Mouse (Mus musculus) limb, embryonic 12.5 days (tissue): Measurements from ENCODE around the gene Inca1. TPM values are rescaled to one million over a fixed set of nuclear protein-coding genes. Genes with fewer than 3 reads are reported as not detected.

Source experiments
- ATAC-seq: fragments of 200-750 bp; cut with Nextera tagmentation; 2 replicates; pipeline ENCODE4 v1.8.0; 2017; ENCODE audit warnings: low read depth, moderate TSS enrichment; ENCODE audit not compliant: insufficient number of reproducible peaks, insufficient read depth, low FRiP score, low TSS enrichment
- H3K27ac ChIP-seq: fragments of 300-500 bp; sonication (generic); 2 replicates; pipeline ENCODE4 v1.5.1; 2016; ENCODE audit warnings: mild to moderate bottlenecking, moderate library complexity
- H3K27me3 ChIP-seq: fragments of 300-500 bp; sonication (generic); 2 replicates; pipeline ENCODE4 v1.6.1; 2016; ENCODE audit warnings: mild to moderate bottlenecking, moderate library complexity
- H3K36me3 ChIP-seq: fragments of 300-500 bp; sonication (generic); 2 replicates; pipeline ENCODE4 v1.6.1; 2016; ENCODE audit warnings: mild to moderate bottlenecking, moderate library complexity
- H3K4me1 ChIP-seq: fragments of 300-500 bp; sonication (generic); replicated peaks from 2 replicates; pipeline ENCODE4 v1.6.1; 2016
- H3K4me2 ChIP-seq: fragments of 300-500 bp; sonication (generic); 2 replicates; pipeline ENCODE4 v1.6.1; 2016; ENCODE audit warnings: mild to moderate bottlenecking, moderate library complexity
- H3K4me3 ChIP-seq: fragments of 300-500 bp; sonication (generic); replicated peaks from 2 replicates; pipeline ENCODE4 v1.5.1; 2016; ENCODE audit warnings: mild to moderate bottlenecking
- H3K9ac ChIP-seq: fragments of 300-500 bp; sonication (generic); replicated peaks from 2 replicates; pipeline ENCODE4 v1.6.1; 2016; ENCODE audit warnings: mild to moderate bottlenecking, moderate library complexity
- H3K9me3 ChIP-seq: fragments of 300-500 bp; sonication (generic); 2 replicates; pipeline ENCODE4 v1.6.1; 2016; ENCODE audit warnings: mild to moderate bottlenecking, moderate library complexity
- WGBS: fragments of 180-500 bp; shearing (Covaris S2); methylation state at CpG from one replicate; pipeline ENCODE4 v1.1.7; 2016; 5-methylcytosine and 5-hydroxymethylcytosine counted together
- polyA plus RNA-seq: library from polyadenylated mRNA; unstranded; fragments of >200 nt; fragmentation: Nextera tagmentation; extraction: Ambion mirVana; gene quantifications from 2 replicates; pipeline ENCODE4 v1.2.1, GENCODE M21; 2016

The Inca1 gene
- 1.0 and 1.4 TPM in 2 replicates for polyA plus RNA-seq

DNA sequence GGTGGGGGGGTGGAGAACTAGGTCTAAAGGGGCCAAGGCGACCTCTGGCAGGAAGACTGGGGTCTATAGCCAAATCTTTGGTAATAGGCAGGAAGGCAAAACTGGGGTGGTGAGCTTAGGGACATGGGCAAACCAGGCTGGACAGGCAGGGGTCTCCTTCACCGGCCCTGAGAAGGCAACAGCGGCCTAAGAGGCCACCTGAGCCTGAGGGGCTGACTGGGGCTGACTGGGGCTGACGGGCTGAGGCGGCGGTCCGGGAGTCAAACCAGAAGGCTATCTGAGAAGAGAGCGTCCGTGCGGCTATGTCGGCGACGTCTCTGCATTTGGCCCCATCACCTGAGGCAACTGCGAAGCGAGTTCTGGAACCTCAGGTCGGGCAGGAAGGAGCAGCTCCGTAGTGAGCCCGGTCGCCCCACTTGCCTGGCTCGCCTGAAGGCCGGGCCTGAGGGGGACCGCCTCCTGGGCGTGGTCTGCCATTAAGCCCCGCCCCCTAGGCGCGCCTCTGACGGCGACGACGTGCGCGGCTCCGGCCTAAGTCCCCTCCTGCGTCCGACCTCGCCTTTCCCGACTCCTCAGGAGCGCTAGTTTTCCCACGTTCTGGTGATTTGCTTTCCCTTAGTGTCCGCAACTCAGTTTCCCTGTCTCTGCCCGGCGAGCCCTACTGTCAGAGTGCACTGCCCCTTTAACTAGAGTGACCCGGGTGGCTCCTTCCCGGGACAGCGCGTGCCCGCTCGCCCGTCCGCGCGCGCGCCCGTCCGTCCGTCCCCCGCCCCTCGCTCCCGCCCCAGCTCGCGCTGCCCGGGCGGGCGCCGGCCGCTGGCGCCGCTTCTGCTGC is at the start of gene Inca1, which contains the start of gene Kif1c:
TSS of gene Inca1 (minus strand) at position 434 of the 835 bp plus-strand sequence.
TSS of gene Kif1c (plus strand) at position 827 of the 835 bp plus-strand sequence.
- H3K27ac ChIP-seq, result peak within 1 kb of the TSS; percentile 94
- no peaks in the 10 kb centered on the region for H3K9me3 ChIP-seq
- H3K4me1 ChIP-seq, result peaks cover 24% of the 10 kb centered on the region
- peak within 1 kb of the TSS; percentile 94 for H3K9ac ChIP-seq
- peaks cover 25% of the 10 kb centered on the region for H3K36me3 ChIP-seq
- H3K4me2 ChIP-seq, result peak within 1 kb of the TSS; percentile 88
- ATAC-seq, result peak; percentile 92
- H3K27me3 ChIP-seq, result no peaks in the 10 kb centered on the region
- H3K4me3 ChIP-seq, result peak within 1 kb of the TSS; percentile 93
- 1% methylated on average over 66 of the region's 69 CpGs for WGBS

DNA sequence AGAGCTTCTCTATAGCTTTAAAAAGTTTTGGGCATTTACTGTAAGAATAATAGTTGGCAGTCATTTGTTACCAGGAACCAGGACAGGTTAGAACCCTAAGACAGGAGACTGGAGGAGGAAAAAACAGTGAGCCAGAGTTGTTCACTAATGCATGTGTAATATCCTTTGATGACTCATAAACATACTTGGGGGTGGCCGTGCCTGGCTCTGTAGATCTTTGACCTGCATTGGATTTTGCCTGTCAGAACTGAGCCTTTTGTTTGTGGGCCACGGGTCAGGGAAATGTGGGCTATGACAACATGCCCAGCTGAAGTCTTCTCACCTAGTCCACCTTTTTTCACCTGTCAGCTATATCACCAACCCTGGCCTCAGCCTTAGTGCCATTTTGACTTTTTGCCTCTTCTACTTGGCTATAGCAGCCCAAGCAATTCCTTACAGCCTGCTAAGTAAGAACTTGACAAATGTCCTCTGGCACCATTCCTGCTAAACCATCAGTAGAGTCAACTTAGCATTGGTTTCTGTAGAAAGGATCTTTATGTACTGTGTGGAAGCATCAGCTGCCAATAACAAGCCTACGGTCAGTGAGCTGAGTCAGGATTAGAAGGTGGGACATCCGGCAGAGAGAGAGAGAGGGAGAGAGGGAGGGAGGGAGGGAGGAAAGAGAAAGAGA is 48.1 kb upstream of the Inca1 start:
- no peak overlapping the region for H3K9ac ChIP-seq
- no peak overlapping the region for H3K4me2 ChIP-seq
- no peaks in the 10 kb centered on the region for H3K27me3 ChIP-seq
- no peaks in the 10 kb centered on the region for H3K36me3 ChIP-seq
- H3K4me1 ChIP-seq, result no peaks in the 10 kb centered on the region
- no peak for ATAC-seq
- H3K27ac ChIP-seq, result no peak overlapping the region
- H3K9me3 ChIP-seq, result peaks cover 6% of the 10 kb centered on the region; the same call in 1 of the 2 replicates
- H3K4me3 ChIP-seq, result no peak overlapping the region
- WGBS, result 91% methylated on average over 4 of the region's 4 CpGs

GRCm38 (mm10) chr11:70745636-70746035 is 45.7 kb upstream of the Inca1 start:
- no peak overlapping the region for H3K4me2 ChIP-seq
- no peak for ATAC-seq

GRCm38 (mm10) chr11:70742581-70743459 is 42.9 kb upstream of the Inca1 start:
- Histone ChIP-seq H3K9ac (no peak overlapping the region), H3K27me3 (no peaks in the 10 kb centered on the region), H3K27ac (no peak overlapping the region), H3K4me3 (no peak overlapping the region), H3K4me2 (no peak overlapping the region), H3K36me3 (no peaks in the 10 kb centered on the region), H3K4me1 (no peaks in the 10 kb centered on the region), H3K9me3 (no peaks in the 10 kb centered on the region)
- 83% methylated on average over 12 of the region's 12 CpGs for WGBS
- no peak for ATAC-seq

More at GRCm38 (mm10) chr11:70745636-70746035, 45.7 kb upstream of the Inca1 start:
- Histone ChIP-seq H3K9ac (no peak overlapping the region), H3K4me1 (no peaks in the 10 kb centered on the region), H3K27me3 (no peaks in the 10 kb centered on the region), H3K36me3 (no peaks in the 10 kb centered on the region), H3K9me3 (peaks cover 6% of the 10 kb centered on the region; the same call in 1 of the 2 replicates), H3K4me3 (no peak overlapping the region), H3K27ac (no peak overlapping the region)
- WGBS, result 80% methylated on average over 7 of the region's 7 CpGs

- WGBS, result 89% methylated on average over 7 of the region's 7 CpGs
- Histone ChIP-seq H3K9me3 (no peaks in the 10 kb centered on the region), H3K27me3 (no peaks in the 10 kb centered on the region), H3K4me2 (no peak overlapping the region), H3K4me3 (no peak overlapping the region), H3K36me3 (no peaks in the 10 kb centered on the region), H3K27ac (no peak overlapping the region), H3K4me1 (no peaks in the 10 kb centered on the region), H3K9ac (no peak overlapping the region)
- no peak for ATAC-seq
These were observed 42.2 kb upstream of the Inca1 start for GRCm38 (mm10) chr11:70742117-70742516.

DNA sequence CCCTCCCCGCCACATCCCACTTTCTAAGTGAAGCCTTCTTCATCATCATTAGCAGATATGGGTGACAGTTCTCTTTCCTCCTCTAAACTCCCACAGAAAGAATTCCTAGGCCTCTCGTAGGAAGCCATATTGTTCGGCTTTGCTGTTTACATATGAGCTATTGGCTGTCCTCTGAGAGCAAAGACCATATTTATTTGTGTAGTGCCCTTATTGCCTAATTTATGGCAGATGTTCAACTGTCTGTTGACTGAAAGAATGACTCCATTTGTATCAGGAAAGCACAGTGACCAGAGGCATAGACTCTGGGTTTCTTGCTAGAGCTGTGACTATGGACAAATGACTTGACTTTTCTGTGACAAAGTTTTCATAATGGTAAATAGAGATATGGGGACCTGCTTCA is 41.6 kb upstream of the Inca1 start:
- WGBS, result 90% methylated on average over 3 of the region's 3 CpGs
- no peak for ATAC-seq
- no peaks in the 10 kb centered on the region for H3K27me3 ChIP-seq
- no peak overlapping the region for H3K4me2 ChIP-seq
- H3K9ac ChIP-seq, result no peak overlapping the region
- H3K4me1 ChIP-seq, result no peaks in the 10 kb centered on the region
- no peak overlapping the region for H3K4me3 ChIP-seq
- no peaks in the 10 kb centered on the region for H3K36me3 ChIP-seq
- H3K27ac ChIP-seq, result no peak overlapping the region
- no peaks in the 10 kb centered on the region for H3K9me3 ChIP-seq

- H3K4me3 ChIP-seq, result no peak overlapping the region
- no peaks in the 10 kb centered on the region for H3K9me3 ChIP-seq
- H3K27me3 ChIP-seq, result no peaks in the 10 kb centered on the region
- H3K36me3 ChIP-seq, result no peaks in the 10 kb centered on the region
- H3K9ac ChIP-seq, result no peak overlapping the region
- H3K4me1 ChIP-seq, result peaks cover 5% of the 10 kb centered on the region; the same call in 1 of the 2 replicates
- H3K4me2 ChIP-seq, result no peak overlapping the region
- WGBS, result 72% methylated on average over 5 of the region's 5 CpGs
- no peak overlapping the region for H3K27ac ChIP-seq
- no peak for ATAC-seq
These were observed 37.8 kb upstream of the Inca1 start for GRCm38 (mm10) chr11:70737749-70738148.

- Histone ChIP-seq H3K4me1 (peaks cover 5% of the 10 kb centered on the region; the same call in 1 of the 2 replicates), H3K27me3 (no peaks in the 10 kb centered on the region), H3K9ac (no peak overlapping the region), H3K4me2 (no peak overlapping the region), H3K9me3 (no peaks in the 10 kb centered on the region), H3K36me3 (peaks cover 13% of the 10 kb centered on the region), H3K27ac (0 out of 2 replicates have a peak overlapping the region, but pooled peaks have one; percentile 12), H3K4me3 (no peak overlapping the region)
- ATAC-seq, result no peak
- WGBS, result 27% methylated on average over 5 of the region's 5 CpGs
These were observed 33.3 kb upstream of the Inca1 start for GRCm38 (mm10) chr11:70733256-70733655.

DNA sequence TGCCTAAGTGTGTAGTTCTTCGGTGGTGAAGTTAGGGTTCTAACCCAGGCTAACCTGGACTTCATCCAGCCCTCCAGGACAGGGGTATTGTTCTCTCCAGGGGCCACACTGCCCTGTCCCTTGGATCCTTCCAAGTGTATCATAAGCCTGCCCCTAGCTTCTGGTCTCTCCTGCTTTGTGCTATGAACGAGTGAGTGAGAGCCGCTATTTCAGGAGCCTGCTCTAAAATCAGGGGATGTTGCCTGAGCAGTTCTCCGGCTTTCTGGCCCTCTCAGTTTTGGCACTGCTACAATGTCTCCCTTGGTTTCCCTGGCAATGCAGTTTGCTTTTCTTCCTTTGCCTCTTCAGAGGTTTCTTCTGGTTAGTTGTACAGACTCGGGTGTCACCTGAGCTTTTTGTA is 31.2 kb upstream of the Inca1 start:
- no peak overlapping the region for H3K4me2 ChIP-seq
- H3K9ac ChIP-seq, result no peak overlapping the region
- no peak overlapping the region for H3K4me3 ChIP-seq
- peaks cover 33% of the 10 kb centered on the region for H3K36me3 ChIP-seq
- no peak for ATAC-seq
- no peak overlapping the region for H3K27ac ChIP-seq
- peaks cover 5% of the 10 kb centered on the region; the same call in 1 of the 2 replicates for H3K4me1 ChIP-seq
- H3K9me3 ChIP-seq, result no peaks in the 10 kb centered on the region
- H3K27me3 ChIP-seq, result no peaks in the 10 kb centered on the region
- WGBS, result 70% methylated on average over 5 of the region's 5 CpGs

DNA sequence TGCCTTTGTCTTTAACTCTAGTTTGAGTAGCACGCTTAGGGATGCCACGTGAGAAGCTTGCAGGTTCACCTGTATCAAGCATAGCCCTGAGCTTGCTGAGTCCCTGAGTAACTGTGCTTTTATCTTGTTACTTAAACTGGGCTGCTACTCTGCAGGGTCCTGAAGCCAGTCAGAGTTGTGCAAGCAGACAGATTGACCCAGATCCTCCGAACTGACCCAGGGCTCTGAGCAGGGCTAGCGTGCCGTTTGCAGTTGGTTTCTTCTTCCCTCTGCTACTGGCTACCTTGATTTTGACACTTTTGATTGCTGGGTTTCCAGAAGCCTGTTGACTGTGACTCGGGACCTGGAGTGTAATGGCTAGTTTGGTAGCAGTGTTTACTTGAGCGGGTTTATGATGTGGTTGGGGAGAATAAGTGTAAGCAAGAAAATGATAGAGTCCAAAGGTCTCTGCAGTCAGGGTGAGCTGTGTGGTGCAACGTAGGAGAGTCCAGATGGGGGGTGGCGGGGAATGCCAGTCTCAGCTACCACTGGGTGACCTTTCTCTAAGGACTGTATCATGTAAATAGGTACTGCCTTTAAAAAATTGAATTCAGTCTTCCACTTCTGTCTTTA is 30.6 kb upstream of the Inca1 start:
- no peaks in the 10 kb centered on the region for H3K27me3 ChIP-seq
- H3K9me3 ChIP-seq, result no peaks in the 10 kb centered on the region
- no peak overlapping the region for H3K4me3 ChIP-seq
- no peak overlapping the region for H3K4me2 ChIP-seq
- no peak overlapping the region for H3K9ac ChIP-seq
- 77% methylated on average over 9 of the region's 9 CpGs for WGBS
- ATAC-seq, result no peak
- H3K36me3 ChIP-seq, result peaks cover 40% of the 10 kb centered on the region
- H3K4me1 ChIP-seq, result peaks cover 5% of the 10 kb centered on the region; the same call in 1 of the 2 replicates
- no peak overlapping the region for H3K27ac ChIP-seq
